Mouse (Mus musculus) MEL (cell line): ENCODE measurements around the gene Bcat2.

Source experiments
- BHLHE40 ChIP-seq: IDR thresholded peaks from 2 replicates; pipeline ENCODE4 v1.6.1; 2012; ENCODE audit warnings: low read depth, mild to moderate bottlenecking, inconsistent platforms, low read length, improper control_type of control experiment, borderline replicate concordance
- CTCF ChIP-seq, 3 experiments: IDR thresholded peaks in 2 of 3; conservative IDR thresholded peaks in 1 of 3; 2 replicates each; pipeline ENCODE4 v1.5.1; 2011 to 2012; ENCODE audit warnings: low read length in 3 of 3, low read depth in 2 of 3, mild to moderate bottlenecking in 2 of 3, improper control_type of control experiment in 1 of 3, inconsistent platforms in 1 of 3, mixed read lengths in 1 of 3, moderate library complexity in 1 of 3; ENCODE audit not compliant: control insufficient read depth in 1 of 3, insufficient read depth in 1 of 3, poor library complexity in 1 of 3, severe bottlenecking in 1 of 3
- GATA1 ChIP-seq: IDR thresholded peaks from 2 replicates; pipeline ENCODE4 v1.6.1; 2011; ENCODE audit warnings: low read depth, low read length, improper control_type of control experiment
- KAT2A ChIP-seq: conservative IDR thresholded peaks from 2 replicates; pipeline ENCODE4 v1.6.1; 2012; ENCODE audit warnings: low read depth, low read length, improper control_type of control experiment, inconsistent platforms
- MAFK ChIP-seq: IDR thresholded peaks from 2 replicates; pipeline ENCODE4 v1.6.1; 2011; ENCODE audit warnings: low read depth, mild to moderate bottlenecking, low read length, improper control_type of control experiment, borderline replicate concordance
- MAX ChIP-seq: IDR thresholded peaks from 2 replicates; pipeline ENCODE4 v1.6.1; 2011; ENCODE audit warnings: low read length, improper control_type of control experiment
- MAZ ChIP-seq: IDR thresholded peaks from 2 replicates; pipeline ENCODE4 v1.6.1; 2012; ENCODE audit warnings: low read depth, mild to moderate bottlenecking, inconsistent platforms, low read length, improper control_type of control experiment
- POLR2A ChIP-seq, 2 experiments: IDR thresholded peaks; 2 replicates each; pipeline ENCODE4 v1.6.1; 2011 to 2012; ENCODE audit warnings: low read length in 2 of 2, mild to moderate bottlenecking in 2 of 2, control low read depth in 1 of 2, improper control_type of control experiment in 1 of 2, low read depth in 1 of 2, moderate library complexity in 1 of 2; ENCODE audit not compliant: control insufficient read depth in 1 of 2, insufficient read depth in 1 of 2, poor library complexity in 1 of 2
- RAD21 ChIP-seq: IDR thresholded peaks from 2 replicates; pipeline ENCODE4 v1.6.1; 2011; ENCODE audit warnings: mild to moderate bottlenecking, low read depth, low read length, improper control_type of control experiment
- RCOR1 ChIP-seq: IDR thresholded peaks from 2 replicates; pipeline ENCODE4 v1.6.1; 2012; ENCODE audit warnings: low read depth, mild to moderate bottlenecking, inconsistent platforms, low read length, improper control_type of control experiment
- TBP ChIP-seq: IDR thresholded peaks from 2 replicates; pipeline ENCODE4 v1.8.0; 2011; ENCODE audit warnings: low read depth, low read length, improper control_type of control experiment
- USF1 ChIP-seq: IDR thresholded peaks from 2 replicates; pipeline ENCODE4 v1.6.1; 2014; ENCODE audit warnings: low read depth, mild to moderate bottlenecking, inconsistent platforms, low read length, improper control_type of control experiment, moderate library complexity
- ZKSCAN1 ChIP-seq: IDR thresholded peaks from 2 replicates; pipeline ENCODE4 v1.6.1; 2012; ENCODE audit warnings: low read depth, mild to moderate bottlenecking, inconsistent platforms, low read length, improper control_type of control experiment, moderate library complexity

GRCm38 (mm10) chr7:45591880-45592279 lies 21.9 kb downstream of the Bcat2 start:
- no peak for TF ChIP-seq CTCF (IDR thresholded peaks at IDR 0.05 in 2 of 3, conservative IDR thresholded peaks at IDR 0.05 in 1 of 3; ENCODE audit: control insufficient read depth in 1 of 3, insufficient read depth in 1 of 3, low read depth in 2 of 3, low read length in 3 of 3, poor library complexity in 1 of 3, severe bottlenecking in 1 of 3)
- TF ChIP-seq ZKSCAN1 = no peak
- TF ChIP-seq MAZ = no peak
- TF ChIP-seq MAFK = no peak
- no peak for TF ChIP-seq POLR2A (IDR thresholded peaks at IDR 0.05; ENCODE audit: control insufficient read depth in 1 of 2, insufficient read depth in 1 of 2, low read depth in 1 of 2, low read length in 2 of 2, poor library complexity in 1 of 2)
- no peak for TF ChIP-seq KAT2A
- peak; percentile 31; the same call in 1 of the 2 replicates for TF ChIP-seq GATA1
- no peak for TF ChIP-seq TBP
- no peak; the same call in 1 of the 2 replicates for TF ChIP-seq USF1
- TF ChIP-seq MAX = no peak
- no peak for TF ChIP-seq RAD21
- peak; percentile 55; the same call in 1 of the 2 replicates for TF ChIP-seq BHLHE40
- no peak for TF ChIP-seq RCOR1
